Mouse (Mus musculus): ENCODE measurements around the gene Dscaml1.

Gene Dscaml1

GRCm38 (mm10) chr9:45787547-45787946 lies 361.1 kb downstream of the Dscaml1 start:
- no peak for DNase-seq

GRCm38 (mm10) chr9:45788405-45788804 lies 362.0 kb downstream of the Dscaml1 start:
- DNase-seq, result no peak

- DNase-seq, result no peak
These were observed 365.2 kb downstream of the Dscaml1 start for GRCm38 (mm10) chr9:45791456-45792142.

- DNase-seq, result no peak
These were observed 365.8 kb downstream of the Dscaml1 start for GRCm38 (mm10) chr9:45792235-45792634.

- DNase-seq, result no peak
These were observed 367.3 kb downstream of the Dscaml1 start for GRCm38 (mm10) chr9:45793697-45794096.

- no peak for DNase-seq
These were observed 369.3 kb downstream of the Dscaml1 start for GRCm38 (mm10) chr9:45795722-45796121.

GRCm38 (mm10) chr9:45797271-45797670 lies 370.8 kb downstream of the Dscaml1 start:
- no peak for DNase-seq

- DNase-seq, result peak; percentile 22 to 28
These were observed 372.2 kb downstream of the Dscaml1 start for GRCm38 (mm10) chr9:45798467-45799164.

GRCm38 (mm10) chr9:45799402-45799801 lies 373.0 kb downstream of the Dscaml1 start:
- DNase-seq, result no peak

Data from cerebellum, adult 18-20 months (tissue).